Mouse (Mus musculus) gastrocnemius, adult 18-20 months (tissue): ENCODE measurements around the gene Tex52. TPM values are rescaled to one million over a fixed set of nuclear protein-coding genes. Genes with fewer than 3 reads are reported as not detected.

Experiments used
- DNase-seq: peaks from one replicate; pipeline ENCODE4 v3.0.0; 2021; ENCODE audit warnings: low spot score
- long read RNA-seq, 2 experiments: library from polyadenylated mRNA; stranded (forward); transcript quantifications; one replicate each; pipeline ENCODE4 v2.0.0; 2021
- total RNA-seq, 2 experiments: library from RNA; stranded (reverse); gene quantifications; 2 replicates each; pipeline ENCODE4 v1.2.3; 2021

Gene Tex52
- total RNA-seq = not detected
- long read RNA-seq, experiment 1 = 0 reads
- long read RNA-seq, experiment 2 = 0 reads

DNA sequence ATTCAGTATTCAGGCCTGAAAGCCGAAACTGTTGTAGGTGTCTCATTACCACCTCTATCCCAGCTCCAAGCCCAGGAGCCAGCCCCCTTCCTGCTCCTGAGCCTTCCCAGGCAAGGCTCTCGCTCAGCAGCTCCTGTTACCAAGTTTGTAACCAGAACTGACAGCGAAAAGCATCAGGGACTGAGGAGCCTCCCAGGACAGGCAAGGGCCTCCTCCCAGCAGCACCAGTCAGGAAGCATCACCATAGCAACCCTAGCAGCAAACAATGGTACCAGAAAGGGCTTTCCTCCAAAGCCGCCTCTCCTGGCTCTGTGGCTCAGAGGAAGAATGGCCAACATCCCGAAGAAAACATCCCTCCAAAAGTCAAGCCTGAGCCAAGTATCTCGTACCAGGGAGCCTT is at the start of gene Tex52, which contains the start of gene Gm44596:
Gene Tex52, plus strand, starts transcription at position 265 of the 400 bp plus-strand sequence.
Gene Gm44596, plus strand, starts transcription at position 312 of the 400 bp plus-strand sequence.
- DNase-seq = peak; percentile 38

DNA sequence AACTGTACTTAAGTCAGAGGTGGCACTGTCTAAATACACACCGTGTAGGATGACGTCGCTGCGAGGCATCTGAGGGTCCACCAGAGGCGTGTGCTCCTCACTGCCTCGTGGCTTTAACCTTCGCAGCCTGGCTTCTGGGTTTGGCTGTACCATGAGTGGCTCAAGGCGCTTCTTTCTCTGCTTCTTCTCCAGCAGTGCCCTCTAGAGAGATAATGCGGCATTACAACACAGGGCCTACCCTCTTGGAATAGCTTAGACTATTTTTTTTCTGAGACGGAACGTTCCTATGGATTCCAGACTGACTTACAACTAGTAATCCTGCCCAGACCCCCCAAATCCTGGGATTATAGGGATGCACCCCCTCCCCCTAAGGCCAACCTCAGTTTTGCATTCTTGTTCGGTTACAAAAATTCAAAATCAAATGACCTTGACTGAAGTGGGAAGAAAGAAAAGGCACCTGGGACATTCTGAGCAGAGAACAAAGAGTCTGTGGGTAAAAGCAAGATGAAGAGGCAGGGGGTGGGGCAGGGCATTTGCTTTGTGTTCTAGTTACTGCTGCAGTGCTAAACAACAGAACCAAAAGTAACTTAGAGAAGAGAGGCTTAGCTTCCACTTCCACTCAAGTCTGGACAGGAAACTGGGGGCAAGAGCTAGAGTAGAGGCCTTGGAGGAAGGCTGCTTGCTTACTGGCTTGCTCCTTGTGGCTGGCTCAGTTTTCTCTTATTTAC is 40.7 kb upstream of the Tex52 start:
- DNase-seq = peak; percentile 72

DNA sequence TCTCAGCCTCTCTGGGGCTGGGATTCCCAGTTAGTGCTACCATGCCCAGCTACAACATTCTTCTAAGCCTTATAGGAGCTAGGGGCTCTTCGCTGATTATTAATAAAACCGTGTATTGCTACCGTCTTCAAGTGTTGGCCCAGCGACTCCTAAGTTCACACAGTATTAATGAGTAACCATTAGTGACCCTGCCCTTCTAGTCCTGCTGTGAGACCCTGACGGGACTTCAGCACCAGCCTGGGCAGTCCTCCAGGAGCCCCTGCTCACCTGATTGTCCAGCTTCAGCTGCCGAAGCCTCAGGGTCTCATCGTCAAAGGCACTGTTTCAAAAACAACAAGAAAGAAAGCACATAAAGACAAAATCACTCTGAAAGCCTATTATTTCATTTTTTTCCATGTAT is 37.8 kb upstream of the Tex52 start:
- no peak for DNase-seq

DNA sequence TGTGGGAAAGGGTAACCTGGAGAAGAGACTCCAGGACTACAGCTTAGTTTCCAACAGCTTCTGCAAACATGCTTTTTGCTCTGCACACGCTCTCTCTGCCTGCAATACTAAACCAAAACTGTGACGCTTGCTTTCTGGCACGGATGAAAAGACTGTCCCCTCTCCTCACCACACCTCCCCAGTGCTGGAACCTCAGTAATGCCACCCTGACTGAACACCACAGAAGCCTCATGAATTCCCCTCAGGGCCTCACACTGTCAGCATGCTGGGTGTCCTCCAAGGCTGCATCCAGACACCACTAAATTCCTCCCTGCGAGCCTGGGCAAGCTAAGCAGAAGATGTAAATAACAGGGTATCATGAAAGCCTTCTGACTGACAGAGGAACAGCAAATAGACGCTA is 36.4 kb upstream of the Tex52 start:
- DNase-seq = no peak

DNA sequence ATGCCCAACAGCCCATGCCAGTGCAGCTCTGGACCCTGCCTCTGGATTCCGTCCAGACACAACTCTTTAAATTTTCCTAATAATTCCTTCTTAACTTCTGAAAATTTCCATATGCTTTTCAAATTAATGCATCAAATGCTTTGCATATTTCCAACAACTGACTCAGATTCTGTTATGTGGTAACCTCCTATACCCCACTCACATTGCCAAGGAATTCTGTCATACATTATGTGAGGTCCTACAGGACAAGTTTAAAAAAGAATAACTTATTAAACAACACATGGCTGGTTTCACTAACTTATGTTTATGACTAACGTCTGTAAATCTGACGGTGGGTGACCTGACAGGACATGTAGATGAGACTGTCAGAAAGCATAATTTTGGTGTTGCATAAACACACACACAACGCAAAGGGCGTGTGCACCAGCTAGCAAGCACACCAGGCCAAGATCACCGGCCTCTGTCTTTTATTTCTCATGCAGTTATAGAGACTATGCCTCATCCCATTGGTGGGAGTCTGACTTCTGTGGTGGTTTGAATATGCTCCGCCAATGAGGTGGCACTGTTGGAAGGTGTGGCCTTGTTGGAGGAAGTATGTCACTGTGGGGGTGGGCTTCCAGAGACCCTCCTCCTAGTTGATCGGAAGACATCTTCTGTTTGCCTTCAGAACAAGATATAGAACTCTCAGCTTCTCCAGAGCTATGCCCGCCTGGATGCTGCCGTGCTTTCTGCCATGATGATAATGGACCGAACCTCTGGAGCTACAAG is 33.1 kb upstream of the Tex52 start:
- no peak for DNase-seq

DNA sequence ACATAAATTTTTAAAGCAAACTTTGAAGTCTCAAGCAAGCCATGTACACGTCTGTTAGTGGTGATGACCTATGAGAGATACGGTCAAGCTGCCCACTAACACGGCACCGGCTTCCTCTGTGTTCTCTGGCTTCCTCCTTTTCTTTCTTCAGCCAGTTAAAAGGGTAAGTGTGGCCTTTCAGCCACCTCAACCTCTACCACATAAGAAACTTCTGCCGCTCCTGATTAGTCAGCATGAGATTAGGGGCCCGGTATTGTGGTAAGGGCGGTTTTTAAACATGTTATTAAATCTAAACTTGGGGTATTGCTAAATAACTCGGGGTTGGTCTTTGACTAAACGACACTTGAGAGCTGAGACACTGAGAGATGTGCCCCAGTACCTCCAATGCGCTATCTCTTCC is 29.6 kb upstream of the Tex52 start:
- no peak for DNase-seq

DNA sequence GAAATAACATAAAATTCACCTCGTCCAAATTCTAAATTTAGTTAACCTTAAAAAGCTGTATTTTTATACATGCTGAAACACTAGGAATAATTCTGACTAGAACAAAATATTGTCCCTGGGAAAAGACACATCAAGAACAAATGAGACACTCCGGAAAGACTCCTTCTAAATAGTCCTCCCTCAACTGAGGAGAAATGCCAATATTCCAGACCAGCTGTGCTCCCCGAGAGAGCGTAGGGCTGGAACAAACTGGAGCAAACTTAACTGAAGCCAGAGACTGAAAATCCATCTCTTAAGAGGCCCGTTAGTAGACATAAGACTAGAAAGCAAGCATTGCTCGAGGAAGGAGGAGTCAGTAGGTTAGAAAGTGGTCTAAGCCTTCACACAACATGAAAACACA is 28.5 kb upstream of the Tex52 start:
- DNase-seq = peak; percentile 32

DNA sequence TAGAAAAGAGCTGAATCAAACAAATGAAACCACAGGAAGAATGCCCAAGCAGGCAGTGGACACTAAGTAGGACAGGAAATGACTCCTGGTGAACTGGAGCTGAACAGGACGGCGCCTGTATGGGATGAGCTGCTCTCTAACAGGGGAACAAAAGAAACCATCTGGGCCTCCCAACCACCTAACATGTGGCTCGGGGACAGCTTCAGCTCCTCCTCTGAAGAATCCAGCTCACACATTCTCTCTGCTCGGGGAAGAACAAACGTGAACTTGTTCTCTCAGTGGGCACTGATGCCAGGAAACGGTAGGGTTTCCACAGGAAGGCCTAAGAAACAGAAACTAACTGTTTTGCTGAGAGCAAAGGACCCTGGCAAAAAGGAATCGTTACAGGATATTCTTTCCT is 25.5 kb upstream of the Tex52 start:
- DNase-seq = no peak

DNA sequence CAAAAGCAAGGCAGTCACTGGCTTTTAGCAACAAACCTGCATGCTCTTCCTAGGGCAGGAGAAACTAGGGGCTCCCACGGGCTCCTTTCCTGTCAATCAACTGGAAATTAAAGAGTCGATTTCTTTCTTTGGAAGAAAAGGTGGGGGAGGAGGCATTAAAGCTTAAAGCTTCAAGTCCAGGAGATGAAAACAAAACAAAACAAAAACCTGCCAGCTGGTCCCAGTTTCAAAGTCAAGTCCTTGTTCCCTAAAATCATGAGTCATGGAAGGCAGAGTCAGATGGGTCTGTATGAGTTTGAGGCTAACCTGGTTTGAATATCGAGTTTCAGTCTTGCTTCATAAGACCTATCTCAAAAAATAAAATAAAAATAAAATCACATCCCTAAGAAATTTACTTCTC is 21.1 kb upstream of the Tex52 start:
- DNase-seq = no peak

DNA sequence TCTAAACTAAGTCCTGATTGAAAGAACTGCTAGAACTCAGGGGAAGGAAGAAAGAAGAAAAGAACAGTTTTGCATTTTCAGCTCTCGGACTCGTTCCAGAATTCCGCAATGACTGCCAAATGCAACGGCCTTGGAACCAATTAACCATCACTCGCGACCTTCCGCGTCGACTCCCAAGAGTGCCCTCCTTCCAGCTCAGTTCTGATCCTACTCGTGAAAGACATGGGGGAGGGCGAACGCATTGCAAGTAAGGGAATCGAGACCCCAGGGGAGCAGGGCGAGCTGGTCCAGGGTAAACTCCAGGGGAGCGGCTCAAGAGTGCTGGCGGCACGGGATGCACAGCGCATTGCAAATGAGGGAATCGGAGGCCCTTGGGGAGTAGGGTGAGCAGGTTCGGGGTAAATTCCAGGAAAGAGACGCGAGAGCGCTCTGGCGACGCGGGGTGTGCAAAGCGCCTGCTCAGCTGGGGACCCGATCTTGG is 20.0 kb upstream of the Tex52 start:
- DNase-seq = peak; percentile 27

DNA sequence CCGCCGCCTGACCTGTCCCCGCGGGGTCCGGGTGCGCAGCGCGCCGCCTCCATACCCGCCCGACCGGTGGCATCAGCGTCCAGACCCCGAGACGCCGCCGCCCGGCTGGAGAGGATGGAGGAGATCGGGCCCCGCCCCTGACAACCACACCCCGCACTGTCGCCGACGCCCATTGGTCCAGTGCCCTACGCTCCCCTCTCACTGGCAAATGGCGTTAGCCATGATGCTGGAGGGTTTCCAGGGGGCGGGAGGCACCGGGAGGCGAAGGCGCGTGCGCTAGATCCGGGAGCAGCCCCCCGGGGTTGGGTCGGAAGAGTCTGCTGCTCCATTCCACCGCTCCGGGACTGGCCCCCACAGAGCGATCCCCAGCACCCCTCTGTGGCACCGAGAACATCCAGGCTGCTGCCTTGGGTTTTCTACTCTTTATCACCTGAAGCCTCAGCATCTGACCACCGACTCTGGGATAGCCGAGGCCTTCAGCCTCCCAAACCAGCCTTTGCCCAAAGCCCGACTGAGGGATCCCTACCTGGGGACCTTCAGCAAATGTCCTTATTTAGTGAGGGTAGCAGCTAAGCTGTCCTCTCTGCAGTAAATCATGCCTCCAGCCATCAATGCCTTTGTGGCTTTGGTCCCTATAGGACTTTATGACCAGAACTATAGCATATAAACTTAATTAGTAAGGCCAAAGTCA is 19.4 kb upstream of the Tex52 start, which contains the start of gene Tulp3:
Gene Tulp3, minus strand, starts transcription at position 126 of the 691 bp plus-strand sequence.
- peak; percentile 97 for DNase-seq

DNA sequence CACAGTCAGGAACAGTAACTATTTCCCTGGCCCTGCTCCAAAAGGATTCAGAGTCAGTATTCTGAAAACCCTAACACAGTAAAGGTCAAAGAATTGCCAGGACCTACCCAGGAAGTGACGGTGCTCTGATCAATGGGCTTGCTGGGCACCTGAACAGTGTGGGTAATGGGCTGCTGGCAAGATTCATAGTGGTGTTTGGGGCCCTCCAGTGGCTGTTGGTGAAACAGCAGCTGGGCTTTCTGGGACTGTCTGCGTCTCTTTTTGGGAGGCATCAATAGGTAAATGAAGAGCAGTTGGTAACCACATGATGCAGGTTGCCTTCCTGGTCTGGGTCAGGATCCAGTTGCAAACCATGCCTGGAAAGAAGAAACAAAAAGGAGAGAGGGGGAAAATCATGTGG is 16.3 kb upstream of the Tex52 start:
- DNase-seq = peak; percentile 59

DNA sequence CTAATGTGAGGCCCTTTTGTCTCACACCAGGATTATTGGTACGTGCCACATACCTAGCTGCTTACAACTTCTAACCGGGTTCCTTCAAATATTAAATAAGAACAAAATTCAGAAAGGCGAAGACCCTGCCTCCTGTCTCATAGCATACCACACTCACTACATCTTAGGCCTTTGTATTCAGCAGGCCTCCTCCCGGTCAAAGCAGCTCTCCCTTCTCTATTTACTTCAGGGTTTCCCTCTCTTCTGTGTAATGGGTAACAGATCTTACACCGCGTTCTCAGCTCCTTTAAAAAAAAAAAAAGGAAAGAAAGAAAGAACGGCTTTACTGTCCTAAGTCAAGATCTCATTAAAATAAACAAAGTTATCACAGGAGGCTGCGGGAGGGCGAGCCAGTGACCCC is 13.4 kb upstream of the Tex52 start:
- DNase-seq = no peak

DNA sequence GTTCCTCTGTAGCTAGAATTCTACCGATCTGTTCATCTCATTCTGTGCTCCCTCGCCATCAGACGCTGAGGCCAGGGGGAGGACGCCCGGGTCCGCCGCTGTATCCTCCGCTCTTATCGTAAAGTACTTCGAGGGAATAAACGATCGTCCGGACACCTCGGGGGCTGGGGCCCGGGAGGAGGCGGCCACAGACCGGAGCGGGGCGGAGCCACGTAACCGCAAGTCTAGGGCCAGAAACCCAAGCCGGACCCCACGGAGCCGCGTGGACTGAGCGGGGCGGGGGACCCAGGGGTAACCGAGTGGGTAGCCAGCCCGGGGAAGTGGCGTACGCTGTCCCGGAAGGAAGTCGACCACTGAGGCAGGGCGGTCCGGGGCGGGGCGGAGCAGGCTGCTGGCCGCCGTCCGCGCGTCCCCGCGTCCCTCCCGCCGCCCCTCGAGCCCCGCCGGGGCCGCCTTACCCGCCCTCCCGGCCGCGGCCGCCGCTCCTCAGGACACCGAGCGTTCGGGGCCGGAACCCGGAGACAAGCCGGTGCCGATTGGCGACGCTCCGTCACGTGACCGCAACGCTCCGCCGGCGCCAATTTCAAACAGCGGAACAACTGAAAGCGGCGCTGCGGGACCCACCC is 12.8 kb upstream of the Tex52 start, which contains the start of the genes Rhno1 and Foxm1:
Gene Rhno1, minus strand, starts transcription at position 531 of the 626 bp plus-strand sequence.
Gene Foxm1, plus strand, starts transcription at position 587 of the 626 bp plus-strand sequence.
- peak; percentile 79 for DNase-seq

DNA sequence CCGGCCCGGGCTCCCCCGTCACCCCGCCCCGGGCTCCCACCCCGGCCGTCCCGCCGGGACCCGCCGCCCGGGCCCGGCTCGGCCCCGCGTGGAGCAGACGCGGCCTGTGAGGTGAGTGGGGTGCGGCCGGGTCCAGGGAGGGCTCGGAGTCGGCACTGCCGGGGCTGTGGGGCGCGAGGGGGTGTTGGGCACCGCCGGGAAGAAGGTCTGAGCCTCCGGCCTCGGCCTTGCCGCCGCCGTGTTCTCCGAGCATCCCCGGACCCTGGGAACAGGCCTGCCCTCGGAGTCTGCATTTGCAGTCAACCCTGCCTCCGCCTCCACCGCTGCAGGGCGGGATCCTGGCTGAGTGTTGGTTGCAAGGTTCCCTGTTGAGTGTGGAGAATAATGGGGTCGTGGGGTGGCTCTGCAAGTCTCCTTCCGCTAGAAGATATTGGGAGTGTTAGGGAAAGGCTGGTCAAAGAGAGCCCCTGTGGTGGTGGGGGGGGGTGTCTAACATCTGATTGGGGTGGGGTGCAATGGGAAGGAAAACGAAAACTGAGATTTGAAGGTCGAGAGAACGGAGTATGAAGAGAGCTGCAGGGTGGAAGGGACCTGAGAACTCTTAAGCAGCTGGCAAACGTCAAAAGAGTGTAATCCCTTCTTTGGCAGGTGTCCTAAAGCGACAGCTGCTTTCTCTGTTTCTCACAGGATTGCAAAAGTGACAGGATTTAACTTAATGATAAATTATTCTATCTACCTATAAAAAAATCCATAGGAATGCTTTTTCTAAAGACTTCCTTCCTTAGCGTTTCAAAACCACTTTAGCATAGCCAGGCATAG is 12.0 kb upstream of the Tex52 start:
- no peak for DNase-seq

DNA sequence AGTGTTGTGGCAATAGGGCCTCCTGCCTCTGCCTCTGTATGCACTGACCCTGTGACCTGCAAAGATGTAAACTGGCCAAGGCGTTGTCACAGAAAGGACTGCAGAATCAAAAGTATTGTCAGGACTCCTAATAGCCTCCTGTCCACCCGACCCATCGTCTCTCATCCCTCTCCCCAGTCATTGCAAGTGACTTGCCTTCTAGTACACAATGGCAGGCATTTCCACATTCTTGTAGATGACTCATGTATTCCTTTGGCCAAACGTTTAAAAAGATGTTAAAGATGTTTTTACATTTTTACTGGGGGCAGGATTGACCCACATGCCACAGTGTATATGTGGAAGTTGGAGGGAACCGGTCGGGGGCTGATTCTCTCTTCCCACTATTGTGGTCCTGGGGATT is 10.5 kb upstream of the Tex52 start:
- no peak for DNase-seq

DNA sequence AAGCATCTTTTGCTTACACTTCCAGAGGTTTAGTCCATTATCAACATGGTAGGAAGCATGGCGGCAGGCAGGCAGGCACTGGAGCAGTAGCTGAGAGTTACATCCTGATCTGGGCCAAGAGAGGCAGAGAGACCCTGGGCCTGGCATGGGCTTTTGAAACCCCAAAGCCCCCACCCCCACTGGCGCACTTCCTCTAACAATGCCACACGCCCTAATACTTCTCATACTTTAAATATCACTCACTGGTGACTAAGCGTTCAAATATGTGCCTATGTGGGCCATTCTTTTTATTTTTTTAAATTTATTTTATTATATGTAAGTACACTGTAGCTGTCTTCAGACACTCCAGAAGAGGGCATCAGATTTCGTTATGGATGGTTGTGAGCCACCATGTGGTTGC is 8.8 kb upstream of the Tex52 start:
- DNase-seq = no peak

DNA sequence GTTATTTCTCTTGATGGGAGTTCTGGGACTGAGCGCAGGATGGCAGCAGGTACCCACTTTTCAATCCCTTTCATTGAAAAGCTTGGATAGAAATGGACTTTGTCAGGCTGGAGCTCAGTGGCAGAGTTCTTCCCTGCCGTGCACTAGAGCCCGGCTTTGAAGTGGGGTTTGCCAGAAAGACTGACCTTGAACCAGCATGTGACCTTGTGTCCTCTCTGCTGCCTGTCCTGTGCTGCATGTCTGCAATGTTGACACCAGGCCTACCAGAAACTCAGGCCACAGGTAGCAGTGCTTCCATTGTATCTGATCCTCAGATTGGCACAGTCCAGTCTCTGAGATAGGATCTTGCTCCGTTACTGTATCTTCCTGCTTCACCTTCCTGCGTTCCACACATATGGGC is 5.2 kb upstream of the Tex52 start:
- no peak for DNase-seq

DNA sequence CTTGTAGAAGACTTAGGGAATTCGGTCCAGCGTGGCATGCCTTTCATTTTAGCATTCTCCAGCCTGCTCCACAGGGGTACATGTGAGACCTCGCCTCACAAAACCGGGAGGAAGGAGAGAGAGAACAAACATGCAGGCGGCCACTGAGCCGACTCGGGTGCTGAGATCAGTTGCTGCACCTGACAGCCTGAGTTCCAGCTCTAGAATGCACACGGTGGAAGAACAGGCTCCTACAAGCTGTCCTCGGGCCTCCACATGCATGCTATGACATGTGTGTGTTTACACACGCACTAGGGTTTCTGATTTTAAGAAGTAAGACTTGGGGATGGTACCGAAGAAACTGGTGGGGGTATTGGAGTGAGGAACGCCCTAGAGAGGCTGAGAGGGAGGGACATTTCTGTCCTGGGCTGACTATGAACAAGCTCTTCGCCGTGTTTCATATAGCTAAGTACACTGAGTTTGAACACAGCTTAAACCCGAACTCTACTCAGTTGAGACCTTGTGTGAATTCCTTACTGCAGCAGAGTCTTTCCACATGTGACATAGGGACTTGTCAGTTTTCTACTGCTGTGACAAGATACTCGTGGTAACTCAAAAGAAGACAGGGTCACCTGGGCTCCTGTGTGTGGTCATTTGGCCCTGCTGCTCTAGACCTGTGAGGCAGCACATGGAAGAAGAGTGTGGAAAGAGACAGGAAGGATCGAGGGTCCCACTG is 1.3 kb downstream of the Tex52 start:
- no peak for DNase-seq

DNA sequence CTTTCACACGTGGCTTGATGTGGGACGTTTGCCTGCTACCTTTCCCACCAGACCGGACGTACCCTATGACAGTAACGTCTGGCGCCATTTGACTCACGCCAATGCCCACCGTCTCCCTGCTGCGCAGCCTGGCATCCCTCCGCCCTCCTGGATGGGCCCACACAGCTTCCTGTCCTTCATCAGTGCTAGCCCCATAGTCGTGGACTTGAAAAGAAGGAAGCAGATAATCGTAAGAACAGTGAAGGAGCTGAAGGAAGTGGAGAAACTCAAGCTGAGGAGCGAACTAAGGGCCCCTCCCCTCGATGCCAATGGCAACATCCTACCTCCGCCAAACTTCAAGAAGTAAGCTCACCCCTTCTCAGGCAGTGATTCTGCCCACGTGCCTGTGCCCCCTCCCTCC is 4.4 kb downstream of the Tex52 start:
- no peak for DNase-seq
